Mouse (Mus musculus): Measurements from ENCODE around the gene Kpna7.
A peak's percentile ranks its signal among the peaks of the same experiment; 100 is the strongest.
"Not testable (repeated sequence)": the region's sequence is repeated elsewhere in the genome, so short reads cannot be mapped to it uniquely, and the experiment has no call there.

Kpna7 gene

DNA sequence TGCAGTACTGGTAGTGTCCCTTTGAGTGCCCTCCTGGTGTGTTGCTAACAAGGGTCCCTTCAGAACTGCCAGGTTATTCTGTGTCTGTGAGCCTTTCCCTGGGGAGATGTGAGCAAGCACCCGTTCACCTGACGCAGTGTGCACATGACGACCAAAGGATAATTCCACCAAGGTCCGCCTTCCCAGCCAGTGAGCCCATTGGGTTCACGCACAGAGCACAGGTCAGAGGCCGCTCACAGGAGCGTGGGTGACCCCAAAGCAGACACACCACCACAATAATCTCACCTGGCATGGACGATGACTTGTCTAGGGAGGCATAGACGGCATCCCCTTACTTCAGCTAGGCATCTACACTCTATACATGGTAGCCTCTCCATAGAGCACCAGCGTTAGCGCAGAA, 17.6 kb upstream of the Kpna7 start:
- DNase-seq: not testable (repeated sequence)

- no peak for DNase-seq
These were observed 17.1 kb upstream of the Kpna7 start for GRCm38 (mm10) chr5:145100960-145101359.

- DNase-seq: no peak
These were observed 14.6 kb upstream of the Kpna7 start for GRCm38 (mm10) chr5:145098340-145098821.

GRCm38 (mm10) chr5:145096195-145096594, 12.4 kb upstream of the Kpna7 start:
- no peak for DNase-seq

DNA sequence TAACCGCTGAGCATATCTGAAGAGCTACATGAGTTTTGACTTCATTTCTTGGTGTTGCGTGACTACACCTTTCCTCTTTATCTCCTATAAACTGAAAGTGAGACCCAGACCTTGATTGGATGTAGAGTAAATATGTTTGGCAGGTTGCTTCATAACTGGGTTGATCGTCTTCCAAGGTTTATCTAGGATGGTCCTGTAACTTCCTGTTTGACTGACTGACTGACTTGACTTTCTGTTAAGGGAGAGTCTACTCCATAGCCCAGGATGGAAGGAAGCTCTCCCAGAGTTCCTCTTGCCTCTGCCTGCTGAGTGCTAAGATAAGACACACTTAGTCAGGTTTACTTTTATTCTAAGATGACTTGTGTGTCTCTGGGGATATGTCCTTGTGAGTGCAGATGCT, 6.0 kb upstream of the Kpna7 start:
- no peak for DNase-seq

- no peak for DNase-seq
These were observed 4.4 kb upstream of the Kpna7 start for GRCm38 (mm10) chr5:145088186-145088585.

DNA sequence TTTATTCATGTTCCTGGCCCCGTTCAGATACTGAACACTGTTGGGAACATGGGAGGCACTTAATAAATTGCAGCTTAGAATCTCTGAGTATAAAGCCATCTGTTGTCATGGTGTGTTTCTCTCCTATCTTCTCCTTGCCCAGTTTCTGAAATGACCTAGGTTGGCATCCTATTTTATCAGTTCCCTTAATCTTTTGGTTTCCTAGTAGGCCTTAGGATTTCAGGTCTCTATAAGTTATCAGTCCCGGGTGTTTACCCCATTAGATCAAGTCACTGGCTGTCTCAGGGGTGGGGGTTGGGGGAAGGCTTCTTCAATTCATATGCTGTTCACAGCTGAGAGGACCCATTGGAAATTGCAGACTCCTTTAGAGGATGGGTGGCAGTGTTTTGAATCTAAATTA, 992 bp upstream of the Kpna7 start:
- DNase-seq: no peak

- not testable (repeated sequence) for DNase-seq
These were observed 629 bp downstream of the Kpna7 start for GRCm38 (mm10) chr5:145083201-145083600.

- DNase-seq: no peak
These were observed 1.8 kb downstream of the Kpna7 start for GRCm38 (mm10) chr5:145081866-145082613.

DNA sequence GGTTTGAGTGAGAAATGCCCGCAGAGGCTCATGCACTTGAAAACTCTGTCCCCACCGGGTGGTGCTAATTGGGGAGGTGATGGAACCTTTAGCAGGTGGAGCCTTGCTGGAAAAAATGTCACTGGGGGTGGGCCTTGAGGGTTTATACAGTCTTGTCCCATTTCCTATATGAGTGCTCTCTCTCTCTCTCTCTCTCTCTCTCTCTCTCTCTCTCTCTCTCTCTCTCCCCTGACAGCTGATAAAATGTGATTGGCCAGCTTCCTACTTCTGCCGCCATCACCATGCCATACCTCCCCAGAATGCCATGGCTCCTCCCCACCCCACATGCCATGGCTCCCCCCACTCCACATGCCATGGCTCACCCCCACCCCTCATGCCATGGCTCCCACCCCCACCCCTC, 8.7 kb downstream of the Kpna7 start:
- no peak for DNase-seq

DNA sequence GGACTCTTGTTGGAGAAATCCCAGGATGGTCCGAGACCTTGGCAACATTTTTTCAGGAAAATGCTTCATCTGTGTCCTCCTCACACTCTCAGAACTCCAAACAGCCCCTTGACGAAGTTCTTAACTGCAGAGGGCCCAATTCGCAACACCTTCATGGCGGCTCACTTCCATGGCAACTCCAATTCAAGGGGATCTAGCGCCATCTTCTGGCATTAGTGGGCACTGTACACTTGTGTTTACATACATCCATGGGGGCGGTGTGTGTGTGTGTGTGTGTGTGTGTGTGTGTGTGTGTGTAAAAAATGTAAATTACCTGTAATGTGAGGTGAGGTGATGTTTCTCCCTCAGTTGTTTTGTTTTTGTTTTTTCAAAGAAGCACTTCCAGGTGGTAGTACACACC, 12.5 kb downstream of the Kpna7 start:
- DNase-seq: no peak

DNA sequence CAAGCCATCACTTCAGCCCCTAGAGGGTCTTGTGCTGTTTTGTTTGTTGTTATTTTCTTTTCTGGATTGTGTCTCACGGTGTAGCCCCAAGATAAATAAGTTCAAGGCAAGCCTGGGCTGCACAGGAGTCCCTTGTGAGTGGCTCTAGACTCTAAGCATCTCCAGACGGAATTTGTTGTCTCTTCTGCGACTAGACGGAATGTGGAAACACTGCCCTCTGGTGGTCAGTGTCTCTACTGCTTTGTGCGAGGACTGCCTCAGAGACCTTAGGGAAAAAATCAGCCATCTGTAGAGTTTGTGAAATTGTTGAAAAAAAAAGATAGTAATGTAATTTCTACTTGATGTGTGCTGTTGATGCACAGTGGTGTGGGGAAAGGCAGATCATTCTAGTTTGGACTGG, 14.1 kb downstream of the Kpna7 start:
- peak; percentile 84 for DNase-seq

DNA sequence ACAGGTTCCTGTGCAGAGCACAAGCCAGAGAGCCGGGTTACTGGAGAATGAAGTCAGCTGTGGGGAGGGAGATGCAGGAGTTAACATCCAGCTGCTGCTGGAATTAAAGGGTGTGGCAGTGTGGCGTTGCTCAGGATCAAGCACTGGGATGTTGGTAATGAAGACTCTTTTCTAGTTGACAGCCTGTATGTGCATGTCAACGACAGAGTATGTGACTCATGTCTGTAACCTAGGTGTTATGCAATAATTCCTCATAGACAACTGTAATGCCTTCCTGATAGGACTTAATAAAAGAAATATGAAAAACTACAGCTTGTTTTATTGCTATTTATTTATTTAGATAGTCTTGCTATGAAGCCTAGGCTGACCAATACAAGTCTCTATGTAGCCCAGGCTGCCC, 15.0 kb downstream of the Kpna7 start:
- no peak for DNase-seq

- DNase-seq: no peak
These were observed 19.0 kb downstream of the Kpna7 start for GRCm38 (mm10) chr5:145064765-145065340.

DNA sequence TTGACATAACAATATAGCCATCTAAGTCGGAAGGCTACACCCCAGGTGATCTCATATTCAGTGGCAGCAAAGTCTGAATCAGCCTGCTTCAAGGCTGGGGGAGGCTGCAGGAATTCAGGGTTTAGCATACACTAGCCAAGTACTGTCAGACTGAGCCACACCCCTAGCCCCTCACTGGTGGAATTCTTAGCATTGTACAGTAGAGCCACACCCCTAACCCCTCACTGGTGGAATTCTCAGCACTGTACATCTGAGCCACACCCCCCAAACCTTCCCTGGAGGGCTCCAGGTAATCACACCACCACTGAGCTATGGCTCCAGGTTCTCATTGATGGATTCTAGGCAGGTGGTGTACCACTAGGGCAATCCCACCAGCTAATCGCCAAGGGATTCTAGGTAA, 24.3 kb downstream of the Kpna7 start:
- DNase-seq: no peak

GRCm38 (mm10) chr5:145058722-145059121, 25.1 kb downstream of the Kpna7 start:
- no peak for DNase-seq

- DNase-seq: no peak
These were observed 25.9 kb downstream of the Kpna7 start for GRCm38 (mm10) chr5:145057907-145058306.

DNA sequence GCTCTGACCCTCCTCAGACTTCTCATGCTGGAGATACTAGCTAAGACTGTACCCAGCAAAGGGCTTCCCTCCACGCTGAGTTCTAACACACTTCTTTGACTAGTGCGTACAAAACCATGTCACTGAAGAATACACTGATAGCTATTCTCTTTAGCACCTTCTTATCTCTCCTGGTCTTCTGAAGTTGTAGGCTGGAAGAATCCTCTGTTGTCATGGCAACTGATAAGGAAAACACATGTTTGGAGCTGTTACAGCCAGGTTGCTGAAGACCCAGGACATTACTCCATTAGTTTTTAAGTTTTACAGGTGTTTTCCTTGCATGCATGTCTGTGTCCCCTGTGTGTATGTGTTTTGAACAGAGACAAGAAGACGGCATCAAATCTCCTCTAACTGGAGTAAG, 29.6 kb downstream of the Kpna7 start:
- not testable (repeated sequence) for DNase-seq

DNA sequence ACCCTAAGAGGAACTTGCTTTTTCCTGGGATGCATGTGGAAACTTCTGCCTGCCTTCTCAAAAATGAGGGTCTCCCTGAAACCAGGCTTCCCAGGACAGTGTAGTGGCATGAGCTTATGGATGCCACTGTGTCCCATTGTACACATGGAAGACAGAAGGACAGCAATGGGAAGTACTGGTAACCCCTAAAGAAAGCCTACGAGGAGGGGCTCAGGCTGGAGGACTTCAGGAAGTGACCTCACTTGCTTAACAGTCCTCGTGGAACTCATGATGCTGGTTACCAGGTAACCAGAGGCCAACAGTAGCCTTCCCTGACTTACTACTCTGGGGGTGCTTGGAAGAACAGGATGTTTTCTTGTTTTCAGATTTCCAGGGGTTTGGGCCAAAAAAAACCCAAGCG, 41.1 kb downstream of the Kpna7 start, which contains the start of gene 1700018F24Rik:
Gene 1700018F24Rik, plus strand, starts transcription at position 301 of the 400 bp plus-strand sequence.
- DNase-seq: not testable (repeated sequence)

DNA sequence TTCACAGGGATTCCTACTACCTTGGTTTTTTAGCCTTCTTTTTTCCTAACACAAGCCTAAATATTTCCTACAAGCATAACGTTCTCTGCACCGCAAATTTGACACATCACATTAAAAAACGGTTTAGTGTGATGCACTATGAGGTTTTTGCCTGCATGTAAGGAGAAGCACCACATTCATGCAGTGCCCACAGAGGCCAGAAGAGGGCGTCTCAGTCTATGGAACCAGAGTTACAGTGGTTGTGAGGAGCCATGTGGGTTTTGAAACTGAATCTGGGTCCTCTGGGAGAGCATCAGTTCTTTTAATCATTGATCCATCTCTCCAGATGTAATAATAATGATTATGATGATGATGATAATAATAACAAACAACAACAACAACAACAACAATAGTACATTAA, 42.2 kb downstream of the Kpna7 start:
- DNase-seq: peak; percentile 15

DNA sequence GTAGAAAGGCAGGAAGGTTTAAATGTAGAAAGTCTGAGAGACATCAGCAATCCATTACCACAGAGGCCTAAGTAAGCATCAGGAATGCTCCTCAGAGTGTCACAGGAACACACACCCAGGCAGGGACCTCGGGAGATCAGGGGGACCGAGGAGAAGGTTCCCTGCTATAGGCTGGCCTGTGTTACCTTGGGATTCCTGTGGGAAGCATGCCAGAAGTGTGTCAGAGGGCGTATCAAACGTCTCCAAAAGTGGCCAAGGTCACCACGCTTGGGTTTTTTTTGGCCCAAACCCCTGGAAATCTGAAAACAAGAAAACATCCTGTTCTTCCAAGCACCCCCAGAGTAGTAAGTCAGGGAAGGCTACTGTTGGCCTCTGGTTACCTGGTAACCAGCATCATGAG, 51.4 kb downstream of the Kpna7 start, which contains the start of gene Gm4871:
Gene Gm4871, minus strand, starts transcription at position 364 of the 400 bp plus-strand sequence.
- DNase-seq: not testable (repeated sequence)

DNA sequence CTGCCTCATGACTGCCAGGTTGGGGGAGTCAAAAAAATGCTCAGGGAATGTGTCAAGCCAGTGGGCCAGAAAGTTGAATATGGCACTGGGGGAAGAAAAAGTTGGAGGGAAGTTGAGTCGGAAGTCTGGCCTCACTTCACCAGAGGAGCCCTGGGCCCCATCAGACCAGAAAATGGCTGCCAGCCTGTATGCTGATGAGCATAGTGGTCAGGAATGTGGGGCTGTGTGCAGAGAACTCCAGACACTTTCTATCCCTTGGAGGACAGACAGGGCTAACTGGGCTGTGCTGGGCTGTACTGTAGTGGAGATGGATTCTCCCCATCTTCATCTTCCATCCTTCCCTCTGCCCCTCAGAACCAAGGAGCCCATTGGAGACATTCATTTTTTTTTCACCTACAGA, 53.4 kb downstream of the Kpna7 start:
- DNase-seq: not testable (repeated sequence)

- DNase-seq: not testable (repeated sequence)
These were observed 63.1 kb downstream of the Kpna7 start for GRCm38 (mm10) chr5:145020712-145021111.

- not testable (repeated sequence) for DNase-seq
These were observed 63.6 kb downstream of the Kpna7 start for GRCm38 (mm10) chr5:145020254-145020653.

Measured in right cerebral cortex, postnatal 14 days (tissue).